Mouse (Mus musculus) limb, embryonic 10.5 days (tissue): ENCODE results near the gene Olfr1423. TPM values are rescaled to one million over a fixed set of nuclear protein-coding genes. Genes with fewer than 3 reads are reported as not detected.
A peak's percentile ranks its signal among the peaks of the same experiment; 100 is the strongest.
"Not testable (repeated sequence)": the region's sequence is repeated elsewhere in the genome, so short reads cannot be mapped to it uniquely, and the experiment has no call there.

Experiments
- DNase-seq: peaks from one replicate; pipeline ENCODE4 v3.0.0-alpha.2; 2017; ENCODE audit warnings: low spot score
- H3K27ac ChIP-seq: fragments of 300-500 bp; sonication (generic); 2 replicates; pipeline ENCODE4 v1.5.1; 2016; ENCODE audit warnings: mild to moderate bottlenecking
- H3K27me3 ChIP-seq: fragments of 300-500 bp; sonication (generic); 2 replicates; pipeline ENCODE4 v1.6.1; 2016; ENCODE audit warnings: low read depth, mild to moderate bottlenecking; ENCODE audit not compliant: poor library complexity, severe bottlenecking
- H3K36me3 ChIP-seq: fragments of 300-500 bp; sonication (generic); 2 replicates; pipeline ENCODE4 v1.6.1; 2016; ENCODE audit warnings: mild to moderate bottlenecking, moderate library complexity
- H3K4me1 ChIP-seq: fragments of 300-500 bp; sonication (generic); 2 replicates; pipeline ENCODE4 v1.6.1; 2016
- H3K4me3 ChIP-seq: fragments of 300-500 bp; sonication (generic); 2 replicates; pipeline ENCODE4 v1.5.1; 2016; ENCODE audit warnings: mild to moderate bottlenecking, moderate library complexity
- H3K9me3 ChIP-seq: fragments of 300-500 bp; sonication (generic); replicated peaks from 2 replicates; pipeline ENCODE4 v1.6.1; 2016; ENCODE audit warnings: mild to moderate bottlenecking
- WGBS: fragments of 180-500 bp; shearing (Covaris S2); methylation state at CpG from one replicate; pipeline ENCODE4 v1.1.7; 2016; 5-methylcytosine and 5-hydroxymethylcytosine counted together
- polyA plus RNA-seq: library from polyadenylated mRNA; unstranded; fragments of >200 nt; fragmentation: Nextera tagmentation; extraction: Ambion mirVana; gene quantifications from 2 replicates; pipeline ENCODE4 v1.2.1, GENCODE M21; 2016

The Olfr1423 gene
- polyA plus RNA-seq, 1 experiment from 2014 or later, result 0.06 TPM

DNA sequence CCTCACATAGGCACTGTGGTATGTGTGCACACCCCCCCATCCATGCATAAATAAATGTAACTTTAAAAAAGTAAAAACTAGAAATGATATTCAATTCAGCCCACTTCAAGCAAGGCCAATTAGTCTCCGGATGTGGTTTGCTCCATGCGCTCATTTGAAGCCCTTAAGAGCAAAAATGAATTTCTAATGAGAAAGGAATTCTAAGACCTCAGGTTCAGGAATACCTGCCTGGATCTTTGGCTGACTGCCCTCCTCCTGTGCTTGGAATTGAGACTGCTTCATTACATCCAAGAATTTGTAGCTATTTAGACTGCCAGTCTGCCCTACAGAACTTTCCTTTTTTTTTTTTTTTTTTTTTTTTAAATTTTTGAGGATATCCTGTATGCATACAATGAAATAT is 37.5 kb downstream of the Olfr1423 start:
- H3K27me3 ChIP-seq, result no peaks in the 10 kb centered on the region
- no peak overlapping the region for H3K4me3 ChIP-seq
- no peaks in the 10 kb centered on the region for H3K9me3 ChIP-seq
- H3K27ac ChIP-seq, result no peak overlapping the region
- WGBS, result 97% methylated on average over 2 of the region's 2 CpGs
- H3K36me3 ChIP-seq, result no peaks in the 10 kb centered on the region
- no peak for DNase-seq
- peaks cover 30% of the 10 kb centered on the region for H3K4me1 ChIP-seq

DNA sequence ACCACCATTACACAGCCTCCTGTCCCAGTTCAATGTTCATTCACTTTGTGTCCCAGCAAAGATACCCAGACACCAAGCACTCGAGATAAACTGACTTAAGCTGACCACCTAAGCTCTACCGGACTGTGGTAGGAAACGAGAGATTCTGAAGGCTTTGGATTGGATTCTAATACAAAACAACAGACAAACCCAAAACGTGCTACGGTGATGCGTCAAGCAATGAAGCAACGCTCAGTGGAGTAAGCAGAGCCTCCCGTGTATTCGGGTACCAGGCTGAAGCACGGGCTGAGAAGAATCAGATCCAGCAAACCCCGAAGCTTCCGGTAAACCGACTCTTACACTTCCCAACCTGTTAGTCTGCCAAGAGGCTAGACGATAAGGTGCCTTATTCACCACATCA is 38.3 kb downstream of the Olfr1423 start:
- H3K36me3 ChIP-seq, result no peaks in the 10 kb centered on the region
- WGBS, result 52% methylated on average over 14 of the region's 14 CpGs
- no peak overlapping the region for H3K27ac ChIP-seq
- H3K9me3 ChIP-seq, result no peaks in the 10 kb centered on the region
- H3K27me3 ChIP-seq, result no peaks in the 10 kb centered on the region
- DNase-seq, result no peak
- peak overlapping the region; percentile 35 for H3K4me3 ChIP-seq
- H3K4me1 ChIP-seq, result peaks cover 26% of the 10 kb centered on the region

DNA sequence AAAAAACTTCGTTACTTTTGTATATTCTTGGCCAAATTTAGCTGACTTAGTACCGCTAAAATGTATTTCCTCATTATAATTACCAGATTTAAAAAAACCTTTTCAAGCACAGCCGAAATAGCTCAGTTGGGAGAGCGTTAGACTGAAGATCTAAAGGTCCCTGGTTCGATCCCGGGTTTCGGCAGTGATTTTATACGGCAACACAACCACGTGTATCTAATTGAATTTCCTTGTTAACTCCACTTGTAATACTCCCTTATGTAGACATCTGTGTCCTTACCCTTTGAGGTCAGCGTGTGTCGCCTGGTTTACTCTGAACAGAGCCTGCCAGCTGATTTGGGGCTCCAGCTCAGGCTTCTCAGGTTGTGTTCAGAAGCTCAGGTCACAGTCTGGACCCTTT is 39.0 kb downstream of the Olfr1423 start:
- no peaks in the 10 kb centered on the region for H3K36me3 ChIP-seq
- no peaks in the 10 kb centered on the region for H3K9me3 ChIP-seq
- no peak overlapping the region for H3K27ac ChIP-seq
- H3K27me3 ChIP-seq, result no peaks in the 10 kb centered on the region
- 2% methylated on average over 11 of the region's 11 CpGs for WGBS
- H3K4me1 ChIP-seq, result peaks cover 20% of the 10 kb centered on the region
- peak overlapping the region; percentile 35 for H3K4me3 ChIP-seq
- peak; percentile 76 for DNase-seq

DNA sequence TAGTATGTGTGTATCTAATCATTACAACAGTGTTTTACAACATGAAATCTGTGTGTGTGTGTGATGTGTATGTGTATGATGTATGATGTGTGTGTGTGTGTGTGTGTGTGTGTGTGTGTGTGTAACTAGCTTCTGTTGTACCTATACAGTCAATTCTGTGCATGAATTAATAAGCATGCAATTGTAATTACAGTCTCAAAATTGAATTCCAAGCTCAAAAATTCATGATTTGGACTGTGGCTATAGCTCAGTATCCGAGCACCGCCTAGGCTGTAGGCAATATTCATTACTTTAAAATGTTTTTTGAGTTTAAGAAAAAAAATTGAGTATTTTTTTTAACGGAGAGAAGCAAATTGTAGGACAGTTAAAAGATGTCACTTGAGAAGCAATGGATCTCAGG is 39.4 kb downstream of the Olfr1423 start:
- Histone ChIP-seq H3K27me3 (no peaks in the 10 kb centered on the region), H3K27ac (no peak overlapping the region), H3K4me3 (0 out of 2 replicates have a peak overlapping the region, but pooled peaks have one; percentile 35), H3K9me3 (no peaks in the 10 kb centered on the region), H3K4me1 (peaks cover 15% of the 10 kb centered on the region), H3K36me3 (no peaks in the 10 kb centered on the region)
- no peak for DNase-seq
- WGBS, result 22% methylated on average over 3 of the region's 3 CpGs

DNA sequence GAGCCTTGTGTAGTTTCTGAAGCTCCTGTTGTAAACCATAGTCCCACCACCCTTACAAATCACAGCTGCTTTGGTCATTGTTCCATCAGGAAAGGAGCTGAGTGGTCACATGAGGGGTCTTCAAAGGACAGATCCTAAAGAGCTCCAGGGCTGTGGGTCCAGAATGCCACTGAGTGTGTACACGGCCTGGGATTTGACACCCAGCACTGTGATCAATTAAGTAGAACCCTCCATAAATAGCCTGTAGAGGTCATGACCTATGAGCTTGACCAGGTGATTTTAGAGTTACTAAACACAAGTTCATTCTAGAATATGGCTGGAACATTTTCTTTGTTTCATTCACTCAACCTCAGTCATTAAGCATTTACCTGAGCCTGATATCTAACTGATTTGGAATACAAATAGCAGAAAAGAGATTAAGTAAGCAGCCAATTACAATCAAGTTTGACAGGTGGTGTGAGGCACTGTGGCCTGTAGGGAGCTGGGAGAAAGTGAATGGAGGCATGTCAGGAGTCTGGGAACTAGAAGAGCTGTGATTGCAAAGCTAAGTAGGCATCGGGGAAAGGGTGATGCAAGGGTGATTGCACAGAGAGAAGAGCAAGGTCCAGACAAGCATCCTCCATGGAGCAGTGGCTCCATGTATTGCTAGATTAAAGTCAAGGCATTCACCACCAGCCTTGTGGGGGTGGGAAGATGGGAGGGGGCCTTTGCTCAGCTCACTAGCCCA is 45.2 kb downstream of the Olfr1423 start:
- 59% methylated on average over 2 of the region's 2 CpGs for WGBS
- Histone ChIP-seq H3K4me1 (no peaks in the 10 kb centered on the region; the same call in 1 of the 2 replicates), H3K9me3 (no peaks in the 10 kb centered on the region), H3K4me3 (no peak overlapping the region), H3K27me3 (no peaks in the 10 kb centered on the region), H3K36me3 (peaks cover 46% of the 10 kb centered on the region), H3K27ac (no peak overlapping the region)
- no peak for DNase-seq

DNA sequence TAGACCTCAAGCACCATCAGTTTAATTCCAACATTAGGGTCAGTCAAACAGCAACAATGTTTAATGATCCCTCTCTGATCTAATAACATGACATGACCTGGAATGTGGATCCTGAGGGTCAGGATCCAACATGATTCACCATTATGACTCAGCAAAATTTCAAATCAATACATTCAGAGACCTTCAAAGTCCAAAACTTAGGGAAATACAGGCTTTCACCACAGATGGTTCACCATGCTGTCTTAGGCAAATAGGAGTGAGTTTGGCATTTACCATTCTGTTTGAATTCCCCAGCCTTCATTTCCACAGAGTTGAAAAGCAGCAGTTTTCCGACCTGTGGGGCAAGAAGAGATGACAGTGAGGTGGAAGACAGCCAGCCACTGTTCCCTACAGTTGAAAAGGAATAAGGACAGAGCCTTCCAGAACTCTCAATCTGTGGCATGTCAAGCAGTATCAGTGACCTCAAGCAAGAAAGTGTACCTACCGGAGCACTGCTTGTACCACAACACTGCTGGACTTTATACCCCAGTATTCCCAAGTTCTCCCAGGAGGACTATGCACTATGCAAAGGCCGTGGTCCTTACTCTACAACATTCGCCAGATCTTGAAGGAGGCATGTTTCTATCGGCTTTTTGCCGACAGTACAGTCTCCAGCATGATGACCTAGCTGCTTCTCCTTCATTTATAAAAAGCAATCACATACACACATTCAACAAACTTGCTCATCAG is 46.2 kb downstream of the Olfr1423 start:
- Histone ChIP-seq H3K27ac (no peak overlapping the region), H3K9me3 (no peaks in the 10 kb centered on the region), H3K27me3 (no peaks in the 10 kb centered on the region), H3K4me1 (no peaks in the 10 kb centered on the region; the same call in 1 of the 2 replicates), H3K4me3 (no peak overlapping the region), H3K36me3 (peaks cover 56% of the 10 kb centered on the region)
- WGBS, result 92% methylated on average over 6 of the region's 6 CpGs
- DNase-seq, result no peak

DNA sequence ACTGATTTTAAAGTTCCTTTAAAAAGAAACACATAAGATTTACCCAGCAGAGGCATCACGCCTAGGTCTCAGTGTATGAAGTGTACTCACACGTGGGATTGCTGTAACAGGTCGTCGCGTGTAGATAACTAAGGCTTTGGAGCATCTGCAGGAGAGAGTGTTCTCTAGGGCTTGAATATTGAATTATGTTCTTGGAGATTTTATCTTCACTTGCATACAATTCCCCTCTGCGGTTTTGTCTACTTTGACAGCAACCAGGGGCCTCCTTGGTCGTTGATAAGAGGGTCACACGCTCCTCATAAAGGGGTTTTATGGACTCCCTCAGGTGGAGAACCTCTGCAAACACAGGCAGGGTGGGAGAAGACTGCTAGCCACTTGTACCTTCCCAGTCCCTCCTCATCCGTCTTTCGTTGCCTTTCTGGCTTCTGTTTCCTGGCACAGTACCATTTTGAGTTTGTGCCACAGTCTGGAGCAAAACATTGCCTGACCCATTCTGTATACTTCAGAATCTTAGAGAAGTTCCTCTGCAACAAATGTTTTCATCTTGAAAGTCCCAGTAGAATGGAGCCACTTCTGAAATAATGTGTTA is 48.6 kb downstream of the Olfr1423 start:
- Histone ChIP-seq H3K4me3 (no peak overlapping the region), H3K27ac (no peak overlapping the region), H3K36me3 (peaks cover 79% of the 10 kb centered on the region), H3K4me1 (no peaks in the 10 kb centered on the region; the same call in 1 of the 2 replicates), H3K27me3 (no peaks in the 10 kb centered on the region), H3K9me3 (no peaks in the 10 kb centered on the region)
- 94% methylated on average over 10 of the region's 10 CpGs for whole genome bisulfite sequencing
- DNase-seq, result no peak

DNA sequence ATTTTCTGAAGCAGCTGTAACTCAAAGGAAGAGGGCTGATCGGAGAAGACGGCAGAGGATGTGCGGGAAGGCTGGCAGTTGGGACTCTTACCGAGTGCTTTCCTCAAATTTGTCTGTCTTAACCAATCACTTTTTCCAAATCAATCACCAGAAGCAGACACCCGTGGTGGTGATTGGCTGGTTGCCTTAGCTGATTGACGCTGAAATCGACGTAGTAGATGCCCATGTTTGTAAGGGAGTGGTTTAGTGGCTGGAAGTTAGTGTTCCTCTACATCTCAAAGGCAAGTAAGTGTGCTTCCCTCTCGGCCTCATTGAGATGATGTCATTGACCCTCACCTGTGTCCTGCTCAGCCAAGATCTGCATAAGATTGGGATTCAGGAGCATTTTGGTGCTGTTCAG is 49.1 kb downstream of the Olfr1423 start:
- no peaks in the 10 kb centered on the region for H3K27me3 ChIP-seq
- WGBS, result 95% methylated on average over 9 of the region's 9 CpGs
- H3K36me3 ChIP-seq, result peaks cover 84% of the 10 kb centered on the region
- no peak for DNase-seq
- no peak overlapping the region for H3K4me3 ChIP-seq
- H3K4me1 ChIP-seq, result no peaks in the 10 kb centered on the region; the same call in 1 of the 2 replicates
- H3K27ac ChIP-seq, result no peak overlapping the region
- H3K9me3 ChIP-seq, result no peaks in the 10 kb centered on the region

DNA sequence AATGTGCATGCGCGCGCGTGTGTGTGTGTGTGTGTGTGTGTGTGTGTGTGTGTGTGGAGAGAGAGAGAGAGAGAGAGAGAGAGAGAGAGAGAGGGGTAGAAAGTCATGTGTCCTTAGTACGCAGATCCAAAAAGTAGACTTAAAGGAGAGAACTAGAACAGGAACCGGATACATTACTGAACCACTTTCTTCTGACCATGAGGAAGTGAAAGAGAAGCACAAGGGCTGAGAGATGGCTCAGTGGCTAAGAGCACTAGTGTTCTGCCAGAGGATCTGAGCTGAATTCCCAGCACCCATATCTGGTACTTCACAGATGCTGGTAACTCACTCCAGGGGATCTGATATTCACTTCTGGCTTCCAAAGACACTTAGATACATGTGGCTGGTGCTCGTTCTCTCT is 51.8 kb downstream of the Olfr1423 start:
- Histone ChIP-seq H3K4me1 (no peaks in the 10 kb centered on the region), H3K27me3 (no peaks in the 10 kb centered on the region), H3K4me3 (no peak overlapping the region), H3K36me3 (peaks cover 93% of the 10 kb centered on the region), H3K9me3 (no peaks in the 10 kb centered on the region), H3K27ac (no peak overlapping the region)
- 96% methylated on average over 7 of the region's 7 CpGs for WGBS
- no peak for DNase-seq

DNA sequence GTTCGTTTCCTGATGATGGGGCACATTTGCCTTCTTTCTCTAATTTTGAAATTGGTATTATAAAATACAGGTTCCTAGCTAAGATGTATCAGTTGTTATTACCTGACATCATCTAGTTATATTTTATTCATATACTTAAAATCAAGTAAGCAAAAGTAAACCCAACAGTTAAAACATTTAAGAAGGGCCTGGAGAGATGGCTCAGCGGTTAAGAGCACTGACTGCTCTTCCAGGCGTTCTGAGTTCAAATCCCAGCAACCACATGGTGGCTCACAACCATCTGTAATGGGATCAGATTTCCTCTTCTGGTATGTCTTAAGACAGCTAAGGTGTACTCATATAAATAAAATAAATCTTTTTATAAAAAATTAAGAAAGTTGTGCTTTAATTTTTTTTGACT is 53.3 kb downstream of the Olfr1423 start:
- no peak overlapping the region for H3K4me3 ChIP-seq
- H3K9me3 ChIP-seq, result no peaks in the 10 kb centered on the region
- H3K36me3 ChIP-seq, result peaks cover 95% of the 10 kb centered on the region
- H3K27me3 ChIP-seq, result no peaks in the 10 kb centered on the region
- DNase-seq, result no peak
- WGBS, result 87% methylated on average over 3 of the region's 3 CpGs
- H3K4me1 ChIP-seq, result no peaks in the 10 kb centered on the region
- no peak overlapping the region for H3K27ac ChIP-seq

DNA sequence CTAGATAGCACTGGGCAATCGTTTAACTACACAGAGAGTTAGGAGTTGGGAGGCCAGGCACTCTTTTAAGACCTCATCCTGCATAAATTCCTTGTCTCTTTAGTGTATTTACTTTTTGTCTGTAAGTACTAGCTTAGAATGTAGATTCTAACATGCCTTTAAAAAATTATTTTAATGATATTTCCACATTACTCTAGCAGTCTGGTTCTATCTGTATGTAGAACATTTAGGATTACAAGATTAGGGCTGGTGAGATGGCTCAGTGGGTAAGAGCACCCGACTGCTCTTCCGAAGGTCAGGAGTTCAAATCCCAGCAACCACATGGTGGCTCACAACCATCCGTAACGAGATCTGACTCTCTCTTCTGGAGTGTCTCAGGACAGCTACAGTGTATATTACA is 56.5 kb downstream of the Olfr1423 start:
- H3K4me3 ChIP-seq, result not testable (repeated sequence)

More for the DNA sequence above, 56.5 kb downstream of the Olfr1423 start:
- DNase-seq, H3K9me3 ChIP-seq, H3K27ac ChIP-seq, H3K27me3 ChIP-seq, H3K4me1 ChIP-seq: not testable (repeated sequence)
- 90% methylated on average over 5 of the region's 5 CpGs for WGBS
- H3K36me3 ChIP-seq, result peaks cover 96% of the 10 kb centered on the region
